Mouse (Mus musculus): Measurements from ENCODE around the gene Itga9. TPM values are rescaled to one million over a fixed set of nuclear protein-coding genes. Genes with fewer than 3 reads are reported as not detected.

Itga9 gene
- polyA plus RNA-seq, 1 experiment: 1.6 TPM

- H3K4me1 ChIP-seq (ENCODE audit: control insufficient read depth, insufficient read depth, low read length): no peaks in the 10 kb centered on the region
- TF ChIP-seq CTCF (IDR thresholded peaks at IDR 0.05; ENCODE audit: borderline replicate concordance, insufficient read depth, low read depth, low read length): no peak
- TF ChIP-seq POLR2A (IDR thresholded peaks at IDR 0.05; ENCODE audit: borderline replicate concordance, insufficient read depth, low read length): no peak
- no peak for DNase-seq
- no peak overlapping the region for H3K27ac ChIP-seq (ENCODE audit: insufficient read depth, low read length)
- no peak overlapping the region for H3K4me3 ChIP-seq (replicated peaks; ENCODE audit: insufficient read depth, low read depth, low read length)
- H3K27me3 ChIP-seq (ENCODE audit: control insufficient read depth, insufficient read depth, low read length): no peaks in the 10 kb centered on the region
- 15% methylated on average over 6 of the region's 6 CpGs for WGBS
Measured at GRCm38 (mm10) chr9:118901917-118902316, 295.4 kb downstream of the Itga9 start.

- no peaks in the 10 kb centered on the region for H3K4me1 ChIP-seq (ENCODE audit: control insufficient read depth, insufficient read depth, low read length)
- DNase-seq: peak; percentile 53 to 68
- no peak overlapping the region for H3K4me3 ChIP-seq (replicated peaks; ENCODE audit: insufficient read depth, low read depth, low read length)
- no peaks in the 10 kb centered on the region for H3K27me3 ChIP-seq (ENCODE audit: control insufficient read depth, insufficient read depth, low read length)
- TF ChIP-seq CTCF (IDR thresholded peaks at IDR 0.05; ENCODE audit: borderline replicate concordance, insufficient read depth, low read depth, low read length): peak; percentile 86
- TF ChIP-seq POLR2A (IDR thresholded peaks at IDR 0.05; ENCODE audit: borderline replicate concordance, insufficient read depth, low read length): no peak
- WGBS: 54% methylated on average over 18 of the region's 18 CpGs
- no peak overlapping the region for H3K27ac ChIP-seq (ENCODE audit: insufficient read depth, low read length)
Measured at GRCm38 (mm10) chr9:118907934-118908620, 301.6 kb downstream of the Itga9 start.

GRCm38 (mm10) chr9:118913048-118913447 lies 306.6 kb downstream of the Itga9 start:
- no peak overlapping the region for H3K27ac ChIP-seq (ENCODE audit: insufficient read depth, low read length)
- 95% methylated on average over 9 of the region's 9 CpGs for WGBS
- H3K4me1 ChIP-seq (ENCODE audit: control insufficient read depth, insufficient read depth, low read length): no peaks in the 10 kb centered on the region
- no peaks in the 10 kb centered on the region for H3K27me3 ChIP-seq (ENCODE audit: control insufficient read depth, insufficient read depth, low read length)
- no peak for TF ChIP-seq CTCF (IDR thresholded peaks at IDR 0.05; ENCODE audit: borderline replicate concordance, insufficient read depth, low read depth, low read length)
- no peak overlapping the region for H3K4me3 ChIP-seq (replicated peaks; ENCODE audit: insufficient read depth, low read depth, low read length)
- no peak for DNase-seq

- H3K4me3 ChIP-seq (replicated peaks; ENCODE audit: insufficient read depth, low read depth, low read length): no peak overlapping the region
- WGBS: 88% methylated on average over 3 of the region's 3 CpGs
- H3K27me3 ChIP-seq (ENCODE audit: control insufficient read depth, insufficient read depth, low read length): no peaks in the 10 kb centered on the region
- H3K27ac ChIP-seq (ENCODE audit: insufficient read depth, low read length): no peak overlapping the region
- DNase-seq: no peak
- H3K4me1 ChIP-seq (ENCODE audit: control insufficient read depth, insufficient read depth, low read length): no peaks in the 10 kb centered on the region
- TF ChIP-seq POLR2A (IDR thresholded peaks at IDR 0.05; ENCODE audit: borderline replicate concordance, insufficient read depth, low read length) (no peak), CTCF (IDR thresholded peaks at IDR 0.05; ENCODE audit: borderline replicate concordance, insufficient read depth, low read depth, low read length) (no peak)
Measured at GRCm38 (mm10) chr9:118913613-118914012, 307.1 kb downstream of the Itga9 start.

- no peak overlapping the region for H3K4me3 ChIP-seq (replicated peaks; ENCODE audit: insufficient read depth, low read depth, low read length)
- TF ChIP-seq POLR2A (IDR thresholded peaks at IDR 0.05; ENCODE audit: borderline replicate concordance, insufficient read depth, low read length): no peak
- TF ChIP-seq CTCF (IDR thresholded peaks at IDR 0.05; ENCODE audit: borderline replicate concordance, insufficient read depth, low read depth, low read length): no peak
- WGBS: 50% methylated on average over 8 of the region's 8 CpGs
- DNase-seq: no peak
- H3K27ac ChIP-seq (ENCODE audit: insufficient read depth, low read length): no peak overlapping the region
- no peaks in the 10 kb centered on the region for H3K27me3 ChIP-seq (ENCODE audit: control insufficient read depth, insufficient read depth, low read length)
- no peaks in the 10 kb centered on the region for H3K4me1 ChIP-seq (ENCODE audit: control insufficient read depth, insufficient read depth, low read length)
Measured at GRCm38 (mm10) chr9:118914589-118914988, 308.1 kb downstream of the Itga9 start.

GRCm38 (mm10) chr9:118915290-118915689 lies 308.8 kb downstream of the Itga9 start:
- no peak for DNase-seq
- H3K4me3 ChIP-seq (replicated peaks; ENCODE audit: insufficient read depth, low read depth, low read length): no peak overlapping the region
- H3K27ac ChIP-seq (ENCODE audit: insufficient read depth, low read length): no peak overlapping the region
- WGBS: 56% methylated on average over 5 of the region's 5 CpGs
- H3K4me1 ChIP-seq (ENCODE audit: control insufficient read depth, insufficient read depth, low read length): no peaks in the 10 kb centered on the region
- H3K27me3 ChIP-seq (ENCODE audit: control insufficient read depth, insufficient read depth, low read length): no peaks in the 10 kb centered on the region
- TF ChIP-seq POLR2A (IDR thresholded peaks at IDR 0.05; ENCODE audit: borderline replicate concordance, insufficient read depth, low read length) (no peak), CTCF (IDR thresholded peaks at IDR 0.05; ENCODE audit: borderline replicate concordance, insufficient read depth, low read depth, low read length) (peak; percentile 53; the same call in 1 of the 2 replicates)

GRCm38 (mm10) chr9:118919672-118920186 lies 313.2 kb downstream of the Itga9 start:
- Histone ChIP-seq H3K4me3 (replicated peaks; ENCODE audit: insufficient read depth, low read depth, low read length) (no peak overlapping the region), H3K27ac (ENCODE audit: insufficient read depth, low read length) (no peak overlapping the region), H3K4me1 (ENCODE audit: control insufficient read depth, insufficient read depth, low read length) (0 out of 2 replicates have a peak, but pooled peaks cover under 1% of the 10 kb centered on the region), H3K27me3 (ENCODE audit: control insufficient read depth, insufficient read depth, low read length) (no peaks in the 10 kb centered on the region)
- WGBS: 9% methylated on average over 16 of the region's 16 CpGs
- no peak for TF ChIP-seq CTCF (IDR thresholded peaks at IDR 0.05; ENCODE audit: borderline replicate concordance, insufficient read depth, low read depth, low read length)
- no peak for TF ChIP-seq POLR2A (IDR thresholded peaks at IDR 0.05; ENCODE audit: borderline replicate concordance, insufficient read depth, low read length)
- peak; percentile 30 to 34 for DNase-seq
